Mouse (Mus musculus) lung, embryonic 16.5 days (tissue): Measurements from ENCODE around the gene Nap1l5. TPM values are rescaled to one million over a fixed set of nuclear protein-coding genes. Genes with fewer than 3 reads are reported as not detected.

ENCODE experiments used
- ATAC-seq: fragments of 200-750 bp; cut with Nextera tagmentation; 2 replicates; pipeline ENCODE4 v1.8.0; 2017; ENCODE audit warnings: low read depth, mild to moderate bottlenecking, moderate library complexity
- H3K27ac ChIP-seq: fragments of 300-500 bp; sonication (generic); 2 replicates; pipeline ENCODE4 v1.5.1; 2014; ENCODE audit warnings: mild to moderate bottlenecking, control low read depth, low read length
- H3K27me3 ChIP-seq: fragments of 300-500 bp; sonication (generic); 2 replicates; pipeline ENCODE4 v1.6.1; 2014; ENCODE audit warnings: low read depth, low read length, mixed read lengths; ENCODE audit not compliant: control insufficient read depth, insufficient read depth
- H3K36me3 ChIP-seq: fragments of 300-500 bp; sonication (generic); 2 replicates; pipeline ENCODE4 v1.6.1; 2014; ENCODE audit warnings: low read length; ENCODE audit not compliant: control insufficient read depth, insufficient read depth
- H3K4me1 ChIP-seq: fragments of 300-500 bp; sonication (generic); replicated peaks from 2 replicates; pipeline ENCODE4 v1.6.1; 2014; ENCODE audit warnings: low read length, mixed read lengths; ENCODE audit not compliant: control insufficient read depth, insufficient read depth
- H3K4me2 ChIP-seq: fragments of 300-500 bp; sonication (generic); 2 replicates; pipeline ENCODE4 v1.6.1; 2014; ENCODE audit warnings: low read depth, low read length, control low read depth
- H3K4me3 ChIP-seq: fragments of 300-500 bp; sonication (generic); 2 replicates; pipeline ENCODE4 v1.5.1; 2014; ENCODE audit warnings: mild to moderate bottlenecking, low read length, control low read depth
- H3K9ac ChIP-seq: fragments of 300-500 bp; sonication (generic); 2 replicates; pipeline ENCODE4 v1.6.1; 2014; ENCODE audit warnings: low read length, control low read depth
- H3K9me3 ChIP-seq: fragments of 300-500 bp; sonication (generic); 2 replicates; pipeline ENCODE4 v1.6.1; 2016; ENCODE audit warnings: low read length; ENCODE audit not compliant: control insufficient read depth
- WGBS: fragments of 180-500 bp; shearing (Covaris S2); extraction: QIAGEN DNeasy Blood & Tissue Kit; methylation state at CpG from one replicate; pipeline ENCODE4 v1.1.7; 2014; 5-methylcytosine and 5-hydroxymethylcytosine counted together
- polyA plus RNA-seq: library from polyadenylated mRNA; unstranded; fragments of >200 nt; fragmentation: Nextera tagmentation; extraction: Ambion mirVana; gene quantifications from 2 replicates; pipeline ENCODE4 v1.2.1, GENCODE M21; 2015

Gene Nap1l5
- polyA plus RNA-seq, 1 experiment from 2014 or later = 1.7 TPM

DNA sequence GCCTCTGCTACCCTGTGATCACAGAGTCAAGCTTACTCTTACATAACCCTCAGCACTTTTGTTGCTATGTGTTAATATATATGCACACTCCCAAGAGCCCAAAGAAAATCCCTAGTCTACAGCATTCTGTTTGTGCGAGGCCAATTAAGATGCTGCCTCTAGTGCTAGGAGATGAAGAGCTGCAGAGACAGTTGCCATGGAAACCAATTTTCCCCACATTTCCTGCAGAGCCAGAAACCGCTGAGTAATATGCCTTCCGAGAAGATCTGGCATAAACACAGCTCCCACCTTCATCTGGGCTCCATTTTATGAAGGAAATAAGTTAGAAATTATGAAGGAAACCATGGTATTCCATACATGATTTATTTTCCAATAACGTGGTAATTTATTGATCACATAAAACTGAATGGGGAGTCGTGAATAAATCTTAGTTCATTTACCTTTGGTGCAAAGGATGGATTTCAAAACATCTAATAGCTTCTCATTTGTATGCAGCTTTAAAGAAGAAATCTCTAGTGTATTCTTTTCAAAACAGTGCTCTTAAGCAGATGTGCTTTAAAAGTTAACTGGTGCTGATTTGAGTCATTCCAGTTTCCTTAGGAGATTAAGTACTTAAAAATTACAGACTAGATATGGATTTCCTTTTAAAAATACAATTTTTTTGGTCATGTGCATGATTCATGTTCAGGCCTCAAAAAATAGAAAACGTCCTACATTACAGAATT lies 26.5 kb upstream of the Nap1l5 start:
- Histone ChIP-seq H3K4me1 (no peaks in the 10 kb centered on the region), H3K4me3 (no peak overlapping the region), H3K27me3 (no peaks in the 10 kb centered on the region), H3K9ac (no peak overlapping the region), H3K36me3 (no peaks in the 10 kb centered on the region), H3K4me2 (no peak overlapping the region), H3K27ac (no peak overlapping the region), H3K9me3 (no peaks in the 10 kb centered on the region)
- ATAC-seq = no peak
- 58% methylated on average over 6 of the region's 6 CpGs for WGBS

DNA sequence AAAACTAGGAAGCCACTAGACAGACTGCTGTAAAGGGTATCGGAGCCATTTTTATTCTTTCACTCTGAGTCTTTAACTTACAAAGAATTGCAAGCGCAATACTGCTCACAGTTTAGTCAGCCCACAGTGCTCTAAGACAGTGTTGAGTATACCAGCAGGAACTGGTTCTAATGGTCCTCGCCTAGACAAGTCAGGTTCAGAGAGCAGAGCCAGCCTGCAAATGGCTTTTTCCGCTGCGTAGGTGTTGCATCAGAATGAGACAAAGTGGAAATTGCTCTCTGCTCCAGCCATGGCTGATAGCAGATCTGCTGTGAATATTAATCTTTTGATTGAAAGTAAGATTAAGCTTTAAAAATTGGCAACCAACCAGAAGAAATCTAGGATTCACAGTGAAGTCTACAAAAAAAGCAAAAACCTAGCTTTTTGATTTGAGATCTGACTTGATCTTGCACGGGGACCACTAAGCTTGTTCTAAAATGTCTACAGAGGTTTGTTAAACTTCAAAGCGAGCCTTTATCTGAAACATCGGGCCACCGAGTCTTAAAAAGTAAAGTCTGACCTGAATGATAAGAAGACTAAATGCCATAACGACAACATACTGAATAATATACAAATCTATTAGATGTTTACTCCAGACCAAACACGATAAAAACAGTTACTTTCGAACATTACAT lies 25.8 kb upstream of the Nap1l5 start:
- Histone ChIP-seq H3K4me1 (no peaks in the 10 kb centered on the region), H3K27me3 (no peaks in the 10 kb centered on the region), H3K27ac (no peak overlapping the region), H3K4me3 (no peak overlapping the region), H3K4me2 (no peak overlapping the region), H3K9me3 (no peaks in the 10 kb centered on the region), H3K9ac (no peak overlapping the region), H3K36me3 (no peaks in the 10 kb centered on the region)
- no peak for ATAC-seq
- 76% methylated on average over 12 of the region's 12 CpGs for WGBS

DNA sequence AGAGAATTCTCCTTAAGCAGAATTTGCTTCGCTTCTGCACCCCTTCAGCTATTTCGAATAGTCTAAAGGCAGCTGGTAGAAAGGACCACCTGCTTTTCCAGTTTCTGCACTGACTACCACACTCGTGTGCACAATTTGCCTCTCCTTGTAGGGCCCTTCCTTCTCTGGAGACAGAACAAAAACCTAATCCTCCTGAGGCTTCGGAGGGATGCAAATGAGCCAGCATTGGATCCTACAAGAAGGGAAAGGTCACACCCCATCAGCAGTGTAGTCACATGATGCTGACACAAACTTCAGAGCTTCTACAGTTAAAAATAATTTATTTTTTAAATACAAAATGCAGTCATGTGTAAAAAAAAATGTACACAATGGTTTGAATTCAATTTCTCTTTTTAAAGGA lies 24.3 kb upstream of the Nap1l5 start:
- H3K36me3 ChIP-seq = no peaks in the 10 kb centered on the region
- H3K4me3 ChIP-seq = no peak overlapping the region
- H3K27me3 ChIP-seq = no peaks in the 10 kb centered on the region
- no peaks in the 10 kb centered on the region for H3K4me1 ChIP-seq
- H3K4me2 ChIP-seq = no peak overlapping the region
- no peak overlapping the region for H3K27ac ChIP-seq
- ATAC-seq = no peak
- no peak overlapping the region for H3K9ac ChIP-seq
- no peaks in the 10 kb centered on the region for H3K9me3 ChIP-seq
- WGBS = 80% methylated on average over 4 of the region's 4 CpGs

- Histone ChIP-seq H3K9ac (no peak overlapping the region), H3K4me1 (no peaks in the 10 kb centered on the region), H3K4me2 (no peak overlapping the region), H3K9me3 (no peaks in the 10 kb centered on the region), H3K4me3 (no peak overlapping the region), H3K27ac (no peak overlapping the region), H3K27me3 (no peaks in the 10 kb centered on the region), H3K36me3 (no peaks in the 10 kb centered on the region)
- peak; percentile 64 for ATAC-seq
- WGBS = 75% methylated on average over 9 of the region's 9 CpGs
Measured at GRCm38 (mm10) chr6:58929911-58930431, 23.1 kb upstream of the Nap1l5 start.

GRCm38 (mm10) chr6:58927881-58928280 lies 21.0 kb upstream of the Nap1l5 start:
- Histone ChIP-seq H3K27ac (no peak overlapping the region), H3K4me2 (no peak overlapping the region), H3K4me3 (no peak overlapping the region), H3K36me3 (no peaks in the 10 kb centered on the region), H3K27me3 (no peaks in the 10 kb centered on the region), H3K4me1 (no peaks in the 10 kb centered on the region), H3K9ac (no peak overlapping the region), H3K9me3 (no peaks in the 10 kb centered on the region)
- 0 out of 2 replicates have a peak, but pooled peaks have one; percentile 28 for ATAC-seq
- 42% methylated on average over 2 of the region's 2 CpGs for WGBS

DNA sequence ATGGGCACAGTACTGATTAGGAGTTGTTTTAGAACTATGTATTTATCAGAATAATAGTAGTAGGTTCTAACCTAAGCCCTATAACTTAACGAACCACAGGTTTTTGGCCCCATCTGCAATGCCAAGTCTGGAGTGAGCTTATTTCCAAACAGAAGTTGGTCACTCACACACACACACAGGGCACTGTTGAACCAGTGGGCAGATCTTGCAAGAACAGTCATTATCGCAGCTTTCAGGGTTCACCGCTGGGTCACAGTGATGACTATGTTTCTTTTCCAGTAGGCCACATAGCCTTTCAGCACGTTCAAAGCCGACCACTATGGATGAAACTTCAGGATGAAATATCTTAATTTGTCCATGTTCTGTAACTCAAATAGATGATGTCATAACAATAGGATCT lies 15.6 kb upstream of the Nap1l5 start:
- no peak overlapping the region for H3K4me2 ChIP-seq
- no peak overlapping the region for H3K27ac ChIP-seq
- H3K36me3 ChIP-seq = no peaks in the 10 kb centered on the region
- 61% methylated on average over 5 of the region's 5 CpGs for WGBS
- no peaks in the 10 kb centered on the region for H3K9me3 ChIP-seq
- H3K4me3 ChIP-seq = no peak overlapping the region
- no peak for ATAC-seq
- no peaks in the 10 kb centered on the region for H3K27me3 ChIP-seq
- no peak overlapping the region for H3K9ac ChIP-seq
- H3K4me1 ChIP-seq = no peaks in the 10 kb centered on the region

- Histone ChIP-seq H3K27ac (no peak overlapping the region), H3K4me2 (no peak overlapping the region), H3K4me1 (no peaks in the 10 kb centered on the region), H3K4me3 (no peak overlapping the region), H3K27me3 (no peaks in the 10 kb centered on the region), H3K9me3 (no peaks in the 10 kb centered on the region), H3K9ac (no peak overlapping the region), H3K36me3 (no peaks in the 10 kb centered on the region)
- ATAC-seq = no peak
- 36% methylated on average over 3 of the region's 3 CpGs for WGBS
Measured at GRCm38 (mm10) chr6:58921623-58922022, 14.7 kb upstream of the Nap1l5 start.

DNA sequence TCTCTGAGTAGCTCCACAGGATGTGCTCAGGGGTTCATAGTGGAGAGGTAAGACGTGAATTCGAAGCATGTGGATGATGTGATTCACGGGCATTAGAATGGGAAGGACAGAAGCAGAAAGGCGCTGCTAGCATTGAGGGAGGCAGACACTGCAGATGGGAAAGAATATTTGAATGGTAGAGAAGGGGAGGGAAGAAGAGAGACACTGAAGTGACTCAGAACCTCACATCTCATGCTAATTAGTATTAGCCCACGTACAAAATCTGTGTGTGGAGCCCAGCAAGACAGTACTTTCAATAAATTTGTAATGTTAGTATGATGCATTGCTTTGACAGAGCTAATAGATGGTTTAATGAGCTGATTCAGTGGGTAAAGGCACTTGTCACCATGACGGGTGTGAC lies 13.9 kb upstream of the Nap1l5 start:
- H3K4me1 ChIP-seq = no peaks in the 10 kb centered on the region
- WGBS = 71% methylated on average over 6 of the region's 6 CpGs

DNA sequence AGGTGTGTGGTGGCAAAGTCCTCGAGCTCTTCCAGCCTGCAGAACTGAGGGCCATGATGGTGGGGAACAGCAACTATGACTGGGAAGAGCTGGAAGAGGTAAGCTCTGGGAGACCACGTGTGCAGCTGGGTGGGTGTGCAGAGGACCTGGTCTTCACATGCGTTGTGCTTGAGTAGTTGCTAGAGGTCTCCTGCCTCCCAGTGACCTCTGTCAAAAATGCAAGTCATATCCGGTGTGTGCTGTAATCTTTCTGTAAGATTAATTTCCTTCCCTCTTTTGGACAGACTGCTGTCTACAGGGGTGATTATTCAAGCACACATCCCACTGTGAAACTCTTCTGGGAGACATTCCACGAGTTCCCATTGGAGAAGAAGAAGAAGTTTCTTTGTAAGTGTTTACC lies 9.6 kb upstream of the Nap1l5 start:
- 70% methylated on average over 5 of the region's 5 CpGs for WGBS
- Histone ChIP-seq H3K27me3 (no peaks in the 10 kb centered on the region), H3K9me3 (no peaks in the 10 kb centered on the region), H3K4me3 (no peak overlapping the region), H3K9ac (no peak overlapping the region), H3K27ac (no peak overlapping the region), H3K36me3 (no peaks in the 10 kb centered on the region), H3K4me1 (no peaks in the 10 kb centered on the region), H3K4me2 (no peak overlapping the region)
- no peak for ATAC-seq

More for the DNA sequence above, 13.9 kb upstream of the Nap1l5 start:
- no peak overlapping the region for H3K4me3 ChIP-seq
- H3K4me2 ChIP-seq = no peak overlapping the region
- H3K9me3 ChIP-seq = no peaks in the 10 kb centered on the region
- no peaks in the 10 kb centered on the region for H3K36me3 ChIP-seq
- ATAC-seq = no peak
- H3K9ac ChIP-seq = no peak overlapping the region
- H3K27ac ChIP-seq = no peak overlapping the region
- H3K27me3 ChIP-seq = no peaks in the 10 kb centered on the region
